Mouse (Mus musculus): Measurements from ENCODE around the gene Rccd1. TPM values are rescaled to one million over a fixed set of nuclear protein-coding genes. Genes with fewer than 3 reads are reported as not detected.

Rccd1 gene
- 10 to 100 TPM; 32.9 to 35.2 TPM for total RNA-seq (2023)

GRCm38 (mm10) chr7:80324043-80324815 is at the start of gene Rccd1:
Rccd1 (minus strand) TSS chr7:80324454.

GRCm38 (mm10) chr7:80371041-80371751 is 46.9 kb upstream of the Rccd1 start, which contains the start of gene Man2a2:
Man2a2 (minus strand) TSS chr7:80371375.

GRCm38 (mm10) chr7:80342858-80343257 is 18.6 kb upstream of the Rccd1 start, which contains the start of gene Hddc3:
Hddc3 (plus strand) TSS chr7:80343104.

GRCm38 (mm10) chr7:80340793-80341192 is 16.5 kb upstream of the Rccd1 start, which contains the start of gene Unc45a:
Unc45a (minus strand) TSS chr7:80341005.

GRCm38 (mm10) chr7:80294062-80294763 is 30.0 kb downstream of the Rccd1 start, which contains the start of gene Prc1:
Prc1 (plus strand) TSS chr7:80294450.

GRCm38 (mm10) chr7:80268897-80269750 is 55.1 kb downstream of the Rccd1 start, which contains the start of gene Vps33b:
Vps33b (plus strand) TSS chr7:80269649.

GRCm38 (mm10) chr7:80260625-80261371 is 63.5 kb downstream of the Rccd1 start, which contains the start of gene Ngrn:
Ngrn (plus strand) TSS chr7:80261215.

GRCm38 (mm10) chr7:80246148-80246721 is 78.0 kb downstream of the Rccd1 start, which contains the start of gene Ttll13:
Ttll13 (plus strand) TSS chr7:80246376.

Other genes starting within 250 kb of the Rccd1 start
- gene Idh2, start 209.1 kb downstream of the Rccd1 start, total RNA-seq (2023), result 10 to 100 TPM; 32.8 to 34.5 TPM
- gene Sema4b, start 137.6 kb downstream of the Rccd1 start, total RNA-seq (2023), result 100 to 1,000 TPM; 172 to 180 TPM
- 100 to 1,000 TPM; 103 to 112 TPM for gene Cib1, start 91.6 kb downstream of the Rccd1 start, total RNA-seq (2023)
- gene Gdpgp1, start 91.6 kb downstream of the Rccd1 start, total RNA-seq (2023), result 10 to 100 TPM in 1 of 2 experiments, 1 to 10 TPM in 1; 6.9 to 11.5 TPM
- gene Ttll13, start 78.1 kb downstream of the Rccd1 start, total RNA-seq (2023), result 1 to 10 TPM; 1.9 to 2.0 TPM
- 10 to 100 TPM; 19.2 to 23.1 TPM for gene Ngrn, start 63.2 kb downstream of the Rccd1 start, total RNA-seq (2023)
- gene Vps33b, start 54.8 kb downstream of the Rccd1 start, total RNA-seq (2023), result 10 to 100 TPM; 35.4 to 36.0 TPM
- gene Prc1, start 30.0 kb downstream of the Rccd1 start, total RNA-seq (2023), result 1 to 10 TPM; 6.4 to 6.6 TPM
- 10 to 100 TPM; 78.5 to 99.3 TPM for gene Unc45a, start 16.6 kb upstream of the Rccd1 start, total RNA-seq (2023)
- gene Hddc3, start 18.6 kb upstream of the Rccd1 start, total RNA-seq (2023), result 10 to 100 TPM; 10.4 to 31.2 TPM
- gene Man2a2, start 46.9 kb upstream of the Rccd1 start, total RNA-seq (2023), result 100 to 1,000 TPM; 105 to 122 TPM
- 10 to 100 TPM; 30.1 to 41.4 TPM for gene Fes, start 63.5 kb upstream of the Rccd1 start, total RNA-seq (2023)
- 10 to 100 TPM; 59.5 to 68.3 TPM for gene Furin, start 81.0 kb upstream of the Rccd1 start, total RNA-seq (2023)
- gene Blm, start 210.7 kb upstream of the Rccd1 start, total RNA-seq (2023), result 10 to 100 TPM; 12.5 to 18.9 TPM

All from B cell, adult 67 days (primary cell).